Mouse (Mus musculus) cerebellum, adult 8-10 months (tissue): ENCODE data around the gene Agtpbp1.
A peak's percentile ranks its signal among the peaks of the same experiment; 100 is the strongest.

ENCODE experiments used
- DNase-seq: peaks from one replicate; pipeline ENCODE4 v3.0.0; 2022

Agtpbp1 gene

GRCm38 (mm10) chr13:59530491-59530890, 54.5 kb downstream of the Agtpbp1 start:
- DNase-seq = no peak

DNA sequence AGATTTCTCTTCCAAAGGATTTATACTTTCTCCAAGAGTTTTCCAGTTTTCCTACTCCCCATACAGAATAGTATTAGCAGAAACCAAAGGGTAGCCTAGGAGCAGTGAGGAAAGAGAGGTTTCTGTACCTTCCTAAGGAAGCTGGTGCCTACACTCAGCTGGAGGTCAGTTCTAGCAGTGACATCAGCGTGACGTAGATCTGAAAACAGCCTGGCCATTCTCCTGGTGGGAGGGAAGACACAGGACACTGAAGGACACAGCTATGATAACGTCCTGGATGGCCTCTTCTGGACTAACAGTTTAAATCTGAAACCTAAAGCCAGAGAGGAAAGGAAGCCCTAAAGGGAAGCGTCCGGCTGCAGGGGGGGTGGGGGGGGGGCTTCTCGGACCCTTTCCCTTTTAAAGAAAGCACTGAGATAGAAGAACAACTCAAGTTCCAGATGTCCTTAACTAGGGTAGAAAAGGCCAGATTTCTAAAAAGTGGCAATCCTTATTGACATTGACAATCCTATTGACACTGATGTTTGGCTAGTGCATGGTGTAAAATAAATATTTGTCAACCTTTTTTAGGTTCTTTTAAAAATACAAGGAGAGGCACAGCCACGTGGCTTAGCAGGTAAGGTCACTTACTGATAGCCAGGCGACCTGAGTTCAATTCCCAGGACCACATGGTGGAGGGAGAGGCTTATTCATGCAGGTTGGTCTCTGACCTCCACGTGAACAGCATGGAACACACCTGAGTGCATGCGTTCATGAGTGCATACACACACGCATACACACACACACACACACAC, 63.6 kb downstream of the Agtpbp1 start:
- DNase-seq = no peak

- DNase-seq = no peak
Observed at GRCm38 (mm10) chr13:59520834-59521233, 64.2 kb downstream of the Agtpbp1 start.

DNA sequence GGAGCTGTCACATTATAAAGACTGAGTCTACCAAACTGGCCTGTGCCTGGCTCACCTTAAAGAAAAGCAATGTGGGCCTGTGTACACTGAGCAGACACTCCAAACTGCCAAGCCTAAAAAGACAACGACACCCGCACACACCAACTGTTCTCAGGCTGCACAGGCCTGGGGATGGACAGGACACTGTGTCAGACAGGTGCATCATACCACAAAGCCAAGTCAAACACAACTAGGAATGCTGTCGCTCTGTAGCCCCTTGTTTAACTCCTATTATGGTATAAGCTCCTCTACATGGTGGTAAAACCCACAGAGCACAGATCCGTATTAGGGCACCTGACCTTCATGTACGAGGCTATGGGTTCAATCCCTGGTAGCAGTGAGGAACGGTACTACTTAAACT, 65.5 kb downstream of the Agtpbp1 start:
- DNase-seq = no peak

DNA sequence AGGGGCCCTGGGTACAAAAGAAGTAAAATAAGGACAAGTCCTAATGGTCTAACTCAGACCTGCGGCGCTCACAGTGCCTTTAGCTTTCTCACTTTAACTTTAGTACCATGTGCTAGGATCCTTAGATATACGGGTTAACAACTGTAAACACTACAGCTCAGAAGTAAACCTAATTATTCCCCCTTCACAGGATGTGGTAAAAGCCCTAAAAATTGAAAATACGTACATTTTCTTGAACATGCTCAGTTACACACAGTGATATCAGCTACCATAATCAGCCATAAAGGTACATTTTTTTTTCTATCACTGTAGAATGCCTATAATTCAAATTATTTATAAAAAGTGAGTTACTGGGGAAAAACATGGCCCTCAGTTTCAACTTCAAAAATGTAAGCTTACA, 67.0 kb downstream of the Agtpbp1 start:
- no peak for DNase-seq

GRCm38 (mm10) chr13:59515074-59515473, 70.0 kb downstream of the Agtpbp1 start:
- DNase-seq = peak; percentile 57

- DNase-seq = no peak
Observed at GRCm38 (mm10) chr13:59509644-59510366, 75.2 kb downstream of the Agtpbp1 start.

DNA sequence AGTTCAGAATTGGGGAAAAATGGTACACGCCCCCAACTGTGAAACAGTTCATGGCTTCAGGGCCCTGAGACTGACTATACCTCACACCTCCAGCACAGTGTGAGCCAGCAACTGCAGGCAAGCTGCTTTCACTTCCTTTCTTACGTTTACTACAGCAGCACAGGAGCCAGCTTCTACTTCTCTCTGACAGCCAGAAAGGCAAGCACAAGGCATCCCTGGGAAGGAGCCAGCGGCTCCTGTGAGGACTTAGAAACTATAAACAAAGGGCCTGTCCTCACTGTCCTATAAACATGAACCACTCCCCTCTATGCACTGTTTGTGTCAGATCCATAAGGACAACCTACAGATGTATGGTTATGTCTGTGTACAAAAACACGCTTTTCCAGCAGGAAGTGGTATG, 76.4 kb downstream of the Agtpbp1 start:
- no peak for DNase-seq

DNA sequence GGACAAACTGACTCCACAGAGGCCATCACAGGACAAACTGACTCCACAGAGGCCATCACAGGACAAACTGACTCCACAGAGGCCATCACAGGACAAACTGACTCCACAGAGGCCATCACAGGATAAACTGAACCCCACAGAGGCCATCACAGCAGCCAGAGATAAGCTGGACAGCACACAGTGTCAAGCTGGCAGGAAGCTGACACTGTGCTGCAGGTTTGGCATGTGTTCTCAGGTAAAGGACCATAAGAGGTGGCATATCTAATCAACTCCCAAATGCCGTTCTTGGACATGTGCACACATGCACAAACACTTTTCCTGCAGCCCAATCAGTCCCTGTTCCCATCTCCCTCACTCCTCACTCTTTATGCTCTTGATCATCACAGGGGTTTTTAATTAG, 78.6 kb downstream of the Agtpbp1 start:
- no peak for DNase-seq

GRCm38 (mm10) chr13:59505867-59506266, 79.2 kb downstream of the Agtpbp1 start:
- peak; percentile 48 for DNase-seq

DNA sequence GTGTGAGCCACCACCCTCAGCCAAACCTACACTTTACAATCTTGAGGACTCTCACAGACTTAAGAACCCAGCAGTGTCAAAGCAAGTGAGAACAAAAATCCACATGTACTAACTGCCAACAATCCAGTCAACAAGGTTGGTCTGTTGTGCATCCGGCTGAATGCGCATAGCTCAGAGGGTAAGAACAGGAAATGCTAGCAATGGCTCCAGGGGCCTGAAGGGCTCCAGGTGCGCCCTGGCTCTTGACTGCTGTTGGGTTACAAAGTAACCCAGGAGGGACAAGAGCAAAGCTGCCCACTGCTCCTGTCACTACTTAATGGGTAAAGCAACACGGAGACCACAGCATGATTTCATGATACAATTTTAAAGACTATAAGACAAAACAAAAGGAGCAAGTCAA, 81.4 kb downstream of the Agtpbp1 start:
- DNase-seq = no peak

DNA sequence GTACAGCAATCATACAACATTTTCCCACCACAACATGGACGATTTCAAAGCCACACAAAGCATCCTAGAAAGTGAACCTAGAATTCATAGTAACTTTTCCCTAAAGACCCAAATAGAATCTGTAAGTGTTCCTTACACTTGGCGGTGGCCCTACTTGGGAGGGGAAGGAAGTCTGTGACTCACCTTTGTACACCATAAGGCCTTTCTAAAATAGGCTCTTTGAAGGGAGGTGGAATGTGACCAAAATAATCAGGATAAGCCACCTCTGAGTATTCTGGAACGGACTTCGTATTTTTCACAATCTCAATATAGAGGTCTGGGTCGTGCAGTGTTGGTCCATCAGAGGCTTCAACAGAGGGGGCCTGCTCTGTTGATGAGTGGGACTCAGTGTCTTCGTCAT, 85.2 kb downstream of the Agtpbp1 start:
- DNase-seq = no peak

GRCm38 (mm10) chr13:59499374-59499773, 85.7 kb downstream of the Agtpbp1 start:
- no peak for DNase-seq

GRCm38 (mm10) chr13:59498191-59498590, 86.8 kb downstream of the Agtpbp1 start:
- DNase-seq = no peak

DNA sequence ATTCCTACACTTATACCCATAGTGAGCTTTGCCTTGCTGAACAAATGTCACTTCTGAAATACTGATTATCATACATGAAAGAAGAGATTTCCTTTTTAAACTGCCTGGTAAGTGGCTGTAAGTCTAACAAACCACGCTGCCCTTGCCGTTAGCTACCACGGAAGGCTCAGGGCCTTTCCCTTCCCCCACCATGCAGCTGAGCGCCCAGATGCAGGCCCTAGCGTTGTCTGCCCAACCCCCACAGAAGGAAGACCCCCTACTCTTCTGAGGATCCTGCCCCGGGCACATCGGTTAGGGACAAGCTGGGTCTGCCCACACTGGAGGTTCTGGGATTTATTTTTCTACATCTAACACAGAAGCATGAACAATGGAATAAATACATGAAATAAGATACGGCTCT, 89.2 kb downstream of the Agtpbp1 start:
- DNase-seq = no peak

- DNase-seq = no peak
Observed at GRCm38 (mm10) chr13:59494619-59495262, 90.3 kb downstream of the Agtpbp1 start.

DNA sequence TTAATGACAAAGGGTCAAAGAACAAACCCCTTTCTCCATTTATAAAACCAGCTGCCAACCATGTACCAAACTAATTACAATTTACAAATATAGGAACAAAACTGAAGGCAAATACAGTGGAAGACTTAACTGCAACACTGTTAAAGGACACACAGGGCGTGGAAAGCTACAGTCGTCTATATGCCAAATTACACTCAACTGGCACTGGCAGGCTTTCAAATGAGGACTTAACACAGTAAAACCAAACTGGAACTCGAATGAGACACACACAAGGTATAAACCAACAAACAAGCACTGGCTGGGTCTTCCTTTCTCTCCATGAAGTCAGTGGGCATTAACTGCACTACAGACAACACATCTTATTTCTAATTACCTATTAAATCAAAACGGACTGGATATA, 94.3 kb downstream of the Agtpbp1 start:
- no peak for DNase-seq

DNA sequence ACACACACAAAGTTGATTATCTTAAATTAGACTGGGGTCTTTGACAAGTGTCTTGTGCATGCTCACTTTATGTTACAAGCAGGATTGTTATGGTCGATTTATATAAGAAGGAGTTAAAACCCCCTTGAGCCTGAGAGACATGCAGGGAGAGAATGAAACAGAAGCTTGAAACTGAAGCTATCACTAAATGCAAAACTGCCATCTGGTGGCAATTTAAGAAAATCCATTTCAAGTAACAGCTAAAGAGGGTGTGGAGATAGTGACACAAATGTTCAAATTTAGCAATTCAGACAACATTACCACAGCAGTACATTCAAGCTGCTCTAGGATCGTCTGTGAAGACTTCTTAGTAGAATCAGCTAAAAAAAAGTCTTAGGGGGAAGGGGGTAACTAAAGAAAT, 95.9 kb downstream of the Agtpbp1 start:
- DNase-seq = no peak

GRCm38 (mm10) chr13:59487287-59487686, 97.7 kb downstream of the Agtpbp1 start:
- no peak for DNase-seq

- no peak for DNase-seq
Observed at GRCm38 (mm10) chr13:59486243-59486642, 98.8 kb downstream of the Agtpbp1 start.

- no peak for DNase-seq
Observed at GRCm38 (mm10) chr13:59485456-59485855, 99.6 kb downstream of the Agtpbp1 start.

- no peak for DNase-seq
Observed at GRCm38 (mm10) chr13:59481484-59481855, 103.6 kb downstream of the Agtpbp1 start.

GRCm38 (mm10) chr13:59480599-59481483, 104.2 kb downstream of the Agtpbp1 start:
- no peak for DNase-seq
